Mouse (Mus musculus) adipocyte (in vitro differentiated cells): ENCODE measurements around the gene Nppc.
A peak's percentile ranks its signal among the peaks of the same experiment; 100 is the strongest.

Source experiments
- DNase-seq: peaks from one replicate; pipeline ENCODE4 v3.0.0-alpha.2; 2016; ENCODE audit warnings: low spot score

Gene Nppc

GRCm38 (mm10) chr1:86670279-86671038 is at the start of gene Nppc:
Gene Nppc, minus strand, starts transcription at chr1:86670571.
- no peak for DNase-seq

- no peak for DNase-seq
Observed at GRCm38 (mm10) chr1:86719391-86719790, 49.0 kb upstream of the Nppc start.

GRCm38 (mm10) chr1:86718190-86718589 is 47.8 kb upstream of the Nppc start:
- no peak for DNase-seq

- DNase-seq: no peak
Observed at GRCm38 (mm10) chr1:86713054-86713453, 42.7 kb upstream of the Nppc start.

- DNase-seq: no peak
Observed at GRCm38 (mm10) chr1:86712045-86712444, 41.7 kb upstream of the Nppc start.

- no peak for DNase-seq
Observed at GRCm38 (mm10) chr1:86709546-86709945, 39.2 kb upstream of the Nppc start.

GRCm38 (mm10) chr1:86705461-86705860 is 35.1 kb upstream of the Nppc start:
- DNase-seq: no peak

- DNase-seq: no peak
Observed at GRCm38 (mm10) chr1:86703965-86704326, 33.6 kb upstream of the Nppc start.

- DNase-seq: peak; percentile 75
Observed at GRCm38 (mm10) chr1:86703300-86703964, 33.1 kb upstream of the Nppc start, which contains the start of gene Dis3l2. Gene Dis3l2, plus strand, starts transcription at chr1:86703808.

- DNase-seq: no peak
Observed at GRCm38 (mm10) chr1:86700367-86700766, 30.0 kb upstream of the Nppc start.

GRCm38 (mm10) chr1:86699346-86700136 is 29.2 kb upstream of the Nppc start:
- DNase-seq: no peak

- DNase-seq: no peak
Observed at GRCm38 (mm10) chr1:86698721-86699120, 28.4 kb upstream of the Nppc start.

- DNase-seq: no peak
Observed at GRCm38 (mm10) chr1:86696948-86697347, 26.6 kb upstream of the Nppc start.

- DNase-seq: no peak
Observed at GRCm38 (mm10) chr1:86691027-86691426, 20.7 kb upstream of the Nppc start.

GRCm38 (mm10) chr1:86687236-86687635 is 16.9 kb upstream of the Nppc start:
- no peak for DNase-seq

GRCm38 (mm10) chr1:86678667-86679066 is 8.3 kb upstream of the Nppc start:
- DNase-seq: no peak

- no peak for DNase-seq
Observed at GRCm38 (mm10) chr1:86677624-86678023, 7.3 kb upstream of the Nppc start.

- no peak for DNase-seq
Observed at GRCm38 (mm10) chr1:86675126-86675525, 4.8 kb upstream of the Nppc start.

GRCm38 (mm10) chr1:86674385-86674784 is 4.0 kb upstream of the Nppc start:
- DNase-seq: no peak

- DNase-seq: peak; percentile 67
Observed at GRCm38 (mm10) chr1:86669552-86670273, 658 bp downstream of the Nppc start.

GRCm38 (mm10) chr1:86665091-86665490 is 5.3 kb downstream of the Nppc start:
- no peak for DNase-seq

- peak; percentile 28 for DNase-seq
Observed at GRCm38 (mm10) chr1:86657071-86657470, 13.3 kb downstream of the Nppc start.
